Mouse (Mus musculus) forebrain, embryonic 12.5 days (tissue): ENCODE data around the gene Shroom3. TPM values are rescaled to one million over a fixed set of nuclear protein-coding genes. Genes with fewer than 3 reads are reported as not detected.
A peak's percentile ranks its signal among the peaks of the same experiment; 100 is the strongest.

Source experiments
- ATAC-seq: fragments of 200-750 bp; cut with Nextera tagmentation; 2 replicates; pipeline ENCODE4 v1.8.0; 2017; ENCODE audit warnings: moderate TSS enrichment; ENCODE audit not compliant: low FRiP score
- H3K27ac ChIP-seq: fragments of 300-500 bp; sonication (generic); 2 replicates; pipeline ENCODE4 v1.5.1; 2016; ENCODE audit warnings: mild to moderate bottlenecking
- H3K27me3 ChIP-seq: fragments of 300-500 bp; sonication (generic); 2 replicates; pipeline ENCODE4 v1.6.1; 2016; ENCODE audit warnings: mild to moderate bottlenecking
- H3K36me3 ChIP-seq: fragments of 300-500 bp; sonication (generic); replicated peaks from 2 replicates; pipeline ENCODE4 v1.6.1; 2016; ENCODE audit warnings: mild to moderate bottlenecking
- H3K4me1 ChIP-seq: fragments of 300-500 bp; sonication (generic); 2 replicates; pipeline ENCODE4 v1.6.1; 2016
- H3K4me2 ChIP-seq: fragments of 300-500 bp; sonication (generic); 2 replicates; pipeline ENCODE4 v1.6.1; 2016; ENCODE audit warnings: mild to moderate bottlenecking, moderate library complexity
- H3K4me3 ChIP-seq: fragments of 300-500 bp; sonication (generic); replicated peaks from 2 replicates; pipeline ENCODE4 v1.5.1; 2016; ENCODE audit warnings: mild to moderate bottlenecking
- H3K9ac ChIP-seq: fragments of 300-500 bp; sonication (generic); 2 replicates; pipeline ENCODE4 v1.6.1; 2016; ENCODE audit warnings: mild to moderate bottlenecking
- H3K9me3 ChIP-seq: fragments of 300-500 bp; sonication (generic); 2 replicates; pipeline ENCODE4 v1.6.1; 2016
- WGBS: fragments of 180-500 bp; shearing (Covaris S2); methylation state at CpG from one replicate; pipeline ENCODE4 v1.1.7; 2016; 5-methylcytosine and 5-hydroxymethylcytosine counted together
- polyA plus RNA-seq: library from polyadenylated mRNA; unstranded; fragments of >200 nt; fragmentation: Nextera tagmentation; extraction: Ambion mirVana; gene quantifications from 2 replicates; pipeline ENCODE4 v1.2.1, GENCODE M21; 2016

Shroom3 gene
- polyA plus RNA-seq, 1 experiment from 2014 or later = 6.6 TPM

- ATAC-seq = no peak
- H3K4me2 ChIP-seq = no peak overlapping the region
- no peak overlapping the region for H3K4me3 ChIP-seq
- H3K4me1 ChIP-seq = peaks cover 9% of the 10 kb centered on the region
- H3K27ac ChIP-seq = no peak overlapping the region
- no peaks in the 10 kb centered on the region for H3K27me3 ChIP-seq
- H3K36me3 ChIP-seq = no peaks in the 10 kb centered on the region
- no peak overlapping the region for H3K9ac ChIP-seq
- WGBS = 49% methylated on average over 2 of the region's 2 CpGs
- H3K9me3 ChIP-seq = no peaks in the 10 kb centered on the region
Measured at GRCm38 (mm10) chr5:92983942-92984341, 300.7 kb downstream of the Shroom3 start.

GRCm38 (mm10) chr5:92984692-92985091, 301.5 kb downstream of the Shroom3 start:
- H3K9ac ChIP-seq = no peak overlapping the region
- no peak for ATAC-seq
- H3K4me2 ChIP-seq = no peak overlapping the region
- peaks cover 12% of the 10 kb centered on the region for H3K4me1 ChIP-seq
- no peak overlapping the region for H3K27ac ChIP-seq
- H3K4me3 ChIP-seq = no peak overlapping the region
- 31% methylated on average over 1 of the region's 1 CpGs for WGBS
- no peaks in the 10 kb centered on the region for H3K36me3 ChIP-seq
- H3K9me3 ChIP-seq = no peaks in the 10 kb centered on the region
- H3K27me3 ChIP-seq = no peaks in the 10 kb centered on the region

- no peak overlapping the region for H3K9ac ChIP-seq
- peaks cover 12% of the 10 kb centered on the region for H3K4me1 ChIP-seq
- 91% methylated on average over 2 of the region's 2 CpGs for WGBS
- no peak overlapping the region for H3K27ac ChIP-seq
- H3K36me3 ChIP-seq = no peaks in the 10 kb centered on the region
- H3K27me3 ChIP-seq = no peaks in the 10 kb centered on the region
- H3K9me3 ChIP-seq = no peaks in the 10 kb centered on the region
- H3K4me2 ChIP-seq = no peak overlapping the region
- ATAC-seq = no peak
- H3K4me3 ChIP-seq = no peak overlapping the region
Measured at GRCm38 (mm10) chr5:92985391-92985790, 302.2 kb downstream of the Shroom3 start.

- Histone ChIP-seq H3K27ac (no peak overlapping the region), H3K4me1 (peaks cover 12% of the 10 kb centered on the region), H3K27me3 (no peaks in the 10 kb centered on the region), H3K9ac (no peak overlapping the region), H3K4me3 (no peak overlapping the region), H3K4me2 (no peak overlapping the region), H3K9me3 (no peaks in the 10 kb centered on the region), H3K36me3 (no peaks in the 10 kb centered on the region)
- no peak for ATAC-seq
- 90% methylated on average over 22 of the region's 22 CpGs for WGBS
Measured at GRCm38 (mm10) chr5:92986651-92987610, 303.7 kb downstream of the Shroom3 start.

- Histone ChIP-seq H3K27ac (0 out of 2 replicates have a peak overlapping the region, but pooled peaks have one; percentile 63), H3K9ac (no peak overlapping the region; the same call in 1 of the 2 replicates), H3K4me2 (0 out of 2 replicates have a peak overlapping the region, but pooled peaks have one; percentile 10), H3K27me3 (no peaks in the 10 kb centered on the region), H3K4me3 (no peak overlapping the region), H3K9me3 (no peaks in the 10 kb centered on the region), H3K36me3 (no peaks in the 10 kb centered on the region), H3K4me1 (peaks cover 12% of the 10 kb centered on the region)
- peak; percentile 44; the same call in 1 of the 2 replicates for ATAC-seq
- 60% methylated on average over 16 of the region's 16 CpGs for WGBS
Measured at GRCm38 (mm10) chr5:92987891-92988768, 304.9 kb downstream of the Shroom3 start.

GRCm38 (mm10) chr5:92988769-92989356, 305.6 kb downstream of the Shroom3 start:
- ATAC-seq = 0 out of 2 replicates have a peak, but pooled peaks have one; percentile 11
- WGBS = 37% methylated on average over 15 of the region's 15 CpGs
- Histone ChIP-seq H3K4me3 (no peak overlapping the region), H3K27ac (peak overlapping the region; percentile 63; the same call in 1 of the 2 replicates), H3K9me3 (no peaks in the 10 kb centered on the region), H3K36me3 (no peaks in the 10 kb centered on the region), H3K4me1 (peaks cover 12% of the 10 kb centered on the region), H3K4me2 (0 out of 2 replicates have a peak overlapping the region, but pooled peaks have one; percentile 10), H3K27me3 (no peaks in the 10 kb centered on the region), H3K9ac (no peak overlapping the region; the same call in 1 of the 2 replicates)

GRCm38 (mm10) chr5:92992106-92992505, 308.9 kb downstream of the Shroom3 start:
- H3K9me3 ChIP-seq = no peaks in the 10 kb centered on the region
- no peak overlapping the region for H3K27ac ChIP-seq
- H3K27me3 ChIP-seq = no peaks in the 10 kb centered on the region
- no peak for ATAC-seq
- no peak overlapping the region for H3K9ac ChIP-seq
- no peaks in the 10 kb centered on the region for H3K36me3 ChIP-seq
- peaks cover 12% of the 10 kb centered on the region for H3K4me1 ChIP-seq
- H3K4me2 ChIP-seq = no peak overlapping the region
- WGBS = 87% methylated on average over 3 of the region's 3 CpGs
- H3K4me3 ChIP-seq = no peak overlapping the region

GRCm38 (mm10) chr5:92994309-92994708, 311.1 kb downstream of the Shroom3 start:
- Histone ChIP-seq H3K9ac (no peak overlapping the region), H3K4me1 (peaks cover 8% of the 10 kb centered on the region; the same call in 1 of the 2 replicates), H3K36me3 (no peaks in the 10 kb centered on the region), H3K4me2 (no peak overlapping the region), H3K4me3 (no peak overlapping the region), H3K27ac (no peak overlapping the region), H3K9me3 (no peaks in the 10 kb centered on the region), H3K27me3 (no peaks in the 10 kb centered on the region)
- 84% methylated on average over 6 of the region's 6 CpGs for WGBS
- ATAC-seq = no peak

- no peak for ATAC-seq
- 83% methylated on average over 2 of the region's 2 CpGs for WGBS
Measured at GRCm38 (mm10) chr5:92994861-92995260, 311.6 kb downstream of the Shroom3 start.

GRCm38 (mm10) chr5:92997428-92998120, 314.3 kb downstream of the Shroom3 start:
- Histone ChIP-seq H3K27ac (peak overlapping the region; percentile 42; the same call in 1 of the 2 replicates), H3K27me3 (no peaks in the 10 kb centered on the region), H3K36me3 (no peaks in the 10 kb centered on the region), H3K4me3 (no peak overlapping the region), H3K9me3 (no peaks in the 10 kb centered on the region), H3K9ac (no peak overlapping the region), H3K4me1 (peaks cover 8% of the 10 kb centered on the region; the same call in 1 of the 2 replicates), H3K4me2 (no peak overlapping the region)
- no peak; the same call in 1 of the 2 replicates for ATAC-seq
- 48% methylated on average over 5 of the region's 5 CpGs for WGBS

More at GRCm38 (mm10) chr5:92994861-92995260, 311.6 kb downstream of the Shroom3 start:
- H3K4me1 ChIP-seq = peaks cover 8% of the 10 kb centered on the region; the same call in 1 of the 2 replicates
- H3K9me3 ChIP-seq = no peaks in the 10 kb centered on the region
- H3K27me3 ChIP-seq = no peaks in the 10 kb centered on the region
- no peak overlapping the region for H3K27ac ChIP-seq
- no peaks in the 10 kb centered on the region for H3K36me3 ChIP-seq
- no peak overlapping the region for H3K4me2 ChIP-seq
- no peak overlapping the region for H3K4me3 ChIP-seq
- H3K9ac ChIP-seq = no peak overlapping the region

- Histone ChIP-seq H3K36me3 (no peaks in the 10 kb centered on the region), H3K4me3 (no peak overlapping the region), H3K9me3 (no peaks in the 10 kb centered on the region), H3K4me2 (no peak overlapping the region), H3K9ac (no peak overlapping the region), H3K27ac (no peak overlapping the region), H3K4me1 (peaks cover 8% of the 10 kb centered on the region; the same call in 1 of the 2 replicates), H3K27me3 (no peaks in the 10 kb centered on the region)
- ATAC-seq = no peak
- 54% methylated on average over 5 of the region's 5 CpGs for WGBS
Measured at GRCm38 (mm10) chr5:92998494-92999016, 315.3 kb downstream of the Shroom3 start.
